Mouse (Mus musculus) brain, embryonic 14.5 days (tissue): ENCODE measurements around the gene Igfbpl1.

Experiments
- CTCF ChIP-seq: fragments of 200-500 bp; IDR thresholded peaks from 2 replicates; pipeline ENCODE4 v1.5.1; 2012; ENCODE audit warnings: inconsistent platforms, mild to moderate bottlenecking, moderate library complexity, borderline replicate concordance; ENCODE audit not compliant: insufficient read depth, insufficient read length; ENCODE audit errors: extremely low read depth
- POLR2A ChIP-seq: fragments of 200-500 bp; IDR thresholded peaks from 2 replicates; pipeline ENCODE4 v1.6.1; 2012; ENCODE audit warnings: mild to moderate bottlenecking, inconsistent platforms, borderline replicate concordance; ENCODE audit not compliant: poor library complexity, insufficient read depth, insufficient read length, severe bottlenecking; ENCODE audit errors: extremely low read depth

GRCm38 (mm10) chr4:45851640-45852051, 24.9 kb upstream of the Igfbpl1 start:
- no peak for TF ChIP-seq CTCF
- no peak for TF ChIP-seq POLR2A
